Mouse (Mus musculus) forebrain, postnatal 0 days (tissue): ENCODE results near the gene Snx30. TPM values are rescaled to one million over a fixed set of nuclear protein-coding genes. Genes with fewer than 3 reads are reported as not detected.

Experiments
- ATAC-seq: fragments of 200-750 bp; cut with Nextera tagmentation; 2 replicates; pipeline ENCODE4 v1.8.0; 2017; ENCODE audit warnings: mild to moderate bottlenecking, moderate library complexity
- DNase-seq: peaks from one replicate; pipeline ENCODE4 v3.0.0-alpha.2; 2015
- H3K27ac ChIP-seq: fragments of 300-500 bp; sonication (generic); 2 replicates; pipeline ENCODE4 v1.5.1; 2014; ENCODE audit warnings: low read depth, mild to moderate bottlenecking, antibody characterized with exemption, low read length, moderate library complexity, mixed read lengths
- H3K27me3 ChIP-seq: fragments of 300-500 bp; sonication (generic); 2 replicates; pipeline ENCODE4 v1.6.1; 2014; ENCODE audit warnings: mild to moderate bottlenecking, low read length, mixed read lengths; ENCODE audit not compliant: insufficient read depth
- H3K36me3 ChIP-seq: fragments of 300-500 bp; sonication (generic); 2 replicates; pipeline ENCODE4 v1.6.1; 2014; ENCODE audit warnings: mild to moderate bottlenecking, moderate library complexity; ENCODE audit not compliant: insufficient read depth
- H3K4me1 ChIP-seq: fragments of 300-500 bp; sonication (generic); 2 replicates; pipeline ENCODE4 v1.6.1; 2014; ENCODE audit warnings: antibody characterized with exemption; ENCODE audit not compliant: insufficient read depth
- H3K4me2 ChIP-seq: fragments of 300-500 bp; sonication (generic); 2 replicates; pipeline ENCODE4 v1.6.1; 2014; ENCODE audit warnings: low read depth, mild to moderate bottlenecking, moderate library complexity
- H3K4me3 ChIP-seq: fragments of 300-500 bp; sonication (generic); 2 replicates; pipeline ENCODE4 v1.5.1; 2014; ENCODE audit warnings: low read depth, low read length, mixed read lengths
- H3K9ac ChIP-seq: fragments of 300-500 bp; sonication (generic); 2 replicates; pipeline ENCODE4 v1.6.1; 2014; ENCODE audit warnings: mild to moderate bottlenecking
- H3K9me3 ChIP-seq: fragments of 300-500 bp; sonication (generic); 2 replicates; pipeline ENCODE4 v1.6.1; 2016; ENCODE audit warnings: low read length
- CTCF ChIP-seq: sonication (generic); IDR thresholded peaks from 2 replicates; pipeline ENCODE4 v1.5.1; 2016; ENCODE audit warnings: antibody characterized with exemption, control low read depth, low read depth
- WGBS: fragments of 180-500 bp; shearing (Covaris S2); extraction: QIAGEN DNeasy Blood & Tissue Kit; methylation state at CpG from one replicate; pipeline ENCODE4 v1.1.7; 2014; 5-methylcytosine and 5-hydroxymethylcytosine counted together
- polyA plus RNA-seq: library from polyadenylated mRNA; unstranded; fragments of >200 nt; fragmentation: Nextera tagmentation; extraction: Ambion mirVana; gene quantifications from 2 replicates; pipeline ENCODE4 v1.2.1, GENCODE M21; 2015
- total RNA-seq: library from RNA; depleted of rRNA; stranded (reverse); fragments of >200 nt; gene quantifications from 2 replicates; pipeline ENCODE4 v1.2.3, GENCODE M21; 2014

Snx30 gene
- total and polyA plus RNA-seq, 2 experiments from 2014 or later: 16.9 to 31.4 TPM

- no peak overlapping the region for H3K4me3 ChIP-seq
- H3K9me3 ChIP-seq: no peaks in the 10 kb centered on the region
- ATAC-seq: no peak
- TF ChIP-seq CTCF: no peak
- H3K27me3 ChIP-seq: no peaks in the 10 kb centered on the region
- H3K27ac ChIP-seq: no peak overlapping the region
- H3K36me3 ChIP-seq: peaks cover 5% of the 10 kb centered on the region
- no peak overlapping the region for H3K9ac ChIP-seq
- DNase-seq: no peak
- no peaks in the 10 kb centered on the region for H3K4me1 ChIP-seq
- no peak overlapping the region for H3K4me2 ChIP-seq
- 92% methylated on average over 8 of the region's 8 CpGs for WGBS
Observed at GRCm38 (mm10) chr4:59878595-59878994, 73.0 kb downstream of the Snx30 start.

DNA sequence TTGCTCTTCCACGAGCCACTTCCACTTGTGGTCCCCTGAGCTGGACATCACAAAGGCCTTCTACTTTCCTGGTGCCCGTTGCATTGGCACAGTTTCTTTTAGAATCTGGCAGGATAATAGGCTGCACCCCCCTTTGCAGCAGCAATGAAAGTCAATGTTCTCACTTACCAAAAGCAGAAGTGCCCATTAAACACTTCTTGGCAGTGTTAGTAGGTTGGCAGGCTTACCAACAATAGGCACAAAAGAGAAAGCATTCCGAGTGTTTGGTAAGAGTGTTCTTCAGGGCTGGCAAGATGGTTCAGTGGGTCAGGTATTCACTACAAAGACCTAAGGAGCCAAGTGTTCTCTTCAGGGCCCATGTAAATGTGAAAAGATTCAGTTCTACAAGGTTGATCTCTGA is 73.8 kb downstream of the Snx30 start:
- H3K27ac ChIP-seq: no peak overlapping the region
- H3K27me3 ChIP-seq: no peaks in the 10 kb centered on the region
- no peak overlapping the region for H3K4me3 ChIP-seq
- WGBS: 34% methylated on average over 3 of the region's 3 CpGs
- no peak overlapping the region for H3K9ac ChIP-seq
- no peaks in the 10 kb centered on the region for H3K9me3 ChIP-seq
- peaks cover 5% of the 10 kb centered on the region for H3K36me3 ChIP-seq
- ATAC-seq (no peak), DNase-seq (peak; percentile 29)
- TF ChIP-seq CTCF: no peak
- no peak overlapping the region for H3K4me2 ChIP-seq
- no peaks in the 10 kb centered on the region for H3K4me1 ChIP-seq

DNA sequence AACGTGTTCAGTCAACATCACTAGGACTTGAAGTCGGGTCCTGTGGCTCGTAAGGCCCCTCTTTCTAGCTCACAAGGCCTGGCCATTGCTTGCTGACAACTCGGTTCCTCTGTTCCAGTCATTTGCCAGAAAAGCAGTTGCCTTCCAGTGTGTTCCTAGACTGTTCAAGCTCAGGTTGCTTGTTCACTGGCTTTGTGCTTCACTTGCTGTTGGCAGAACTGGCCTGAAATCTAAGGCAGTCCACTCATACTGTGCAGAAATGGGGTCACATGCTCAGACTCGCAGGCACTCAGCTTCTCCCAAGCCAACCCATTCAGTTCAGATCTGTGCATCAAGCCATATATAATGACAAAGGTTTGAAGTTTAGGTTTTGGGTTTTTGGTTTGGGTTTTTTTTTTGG is 75.1 kb downstream of the Snx30 start:
- Histone ChIP-seq H3K9ac (no peak overlapping the region), H3K9me3 (no peaks in the 10 kb centered on the region), H3K4me2 (no peak overlapping the region), H3K27me3 (no peaks in the 10 kb centered on the region), H3K4me3 (no peak overlapping the region), H3K27ac (no peak overlapping the region), H3K4me1 (no peaks in the 10 kb centered on the region), H3K36me3 (peaks cover 16% of the 10 kb centered on the region)
- DNase-seq (no peak), ATAC-seq (no peak)
- no peak for TF ChIP-seq CTCF
- 90% methylated on average over 5 of the region's 5 CpGs for WGBS

- no peaks in the 10 kb centered on the region for H3K4me1 ChIP-seq
- H3K27ac ChIP-seq: no peak overlapping the region
- no peak overlapping the region for H3K9ac ChIP-seq
- no peaks in the 10 kb centered on the region for H3K27me3 ChIP-seq
- 83% methylated on average over 2 of the region's 2 CpGs for WGBS
- no peak overlapping the region for H3K4me3 ChIP-seq
- no peaks in the 10 kb centered on the region for H3K9me3 ChIP-seq
- peaks cover 20% of the 10 kb centered on the region for H3K36me3 ChIP-seq
- no peak for DNase-seq
- no peak for TF ChIP-seq CTCF
- no peak overlapping the region for H3K4me2 ChIP-seq
- no peak for ATAC-seq
Observed at GRCm38 (mm10) chr4:59881210-59881609, 75.6 kb downstream of the Snx30 start.

GRCm38 (mm10) chr4:59884136-59884696 is 78.6 kb downstream of the Snx30 start:
- Histone ChIP-seq H3K4me3 (no peak overlapping the region), H3K9me3 (no peaks in the 10 kb centered on the region), H3K4me1 (no peaks in the 10 kb centered on the region), H3K27me3 (no peaks in the 10 kb centered on the region), H3K9ac (no peak overlapping the region), H3K36me3 (peaks cover 25% of the 10 kb centered on the region), H3K4me2 (no peak overlapping the region), H3K27ac (no peak overlapping the region)
- TF ChIP-seq CTCF: no peak
- no peak for ATAC-seq
- no peak for DNase-seq
- WGBS: 84% methylated on average over 6 of the region's 6 CpGs

DNA sequence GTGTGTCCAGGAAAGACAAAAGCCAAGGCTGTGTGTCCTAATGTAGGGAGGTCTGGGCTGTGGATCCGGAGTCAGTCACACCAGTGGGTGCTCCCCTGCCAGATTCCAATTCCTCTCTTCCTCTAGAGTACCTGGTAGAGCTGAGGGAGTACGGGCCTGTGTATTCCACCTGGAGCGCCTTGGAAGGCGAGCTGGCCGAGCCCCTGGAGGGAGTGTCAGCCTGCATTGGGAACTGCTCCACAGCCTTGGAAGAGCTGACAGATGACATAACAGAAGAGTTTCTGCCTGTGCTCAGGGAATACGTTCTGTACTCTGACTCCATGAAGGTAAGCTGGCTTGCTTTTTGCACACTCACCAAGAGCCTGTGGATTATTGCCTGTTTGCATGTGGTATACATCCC is 80.6 kb downstream of the Snx30 start:
- no peak for TF ChIP-seq CTCF
- no peak for DNase-seq
- no peak overlapping the region for H3K9ac ChIP-seq
- no peak overlapping the region for H3K27ac ChIP-seq
- H3K4me2 ChIP-seq: no peak overlapping the region
- H3K27me3 ChIP-seq: no peaks in the 10 kb centered on the region
- 92% methylated on average over 6 of the region's 6 CpGs for WGBS
- ATAC-seq: no peak
- H3K36me3 ChIP-seq: peaks cover 30% of the 10 kb centered on the region
- H3K4me1 ChIP-seq: no peaks in the 10 kb centered on the region
- H3K9me3 ChIP-seq: no peaks in the 10 kb centered on the region
- no peak overlapping the region for H3K4me3 ChIP-seq

DNA sequence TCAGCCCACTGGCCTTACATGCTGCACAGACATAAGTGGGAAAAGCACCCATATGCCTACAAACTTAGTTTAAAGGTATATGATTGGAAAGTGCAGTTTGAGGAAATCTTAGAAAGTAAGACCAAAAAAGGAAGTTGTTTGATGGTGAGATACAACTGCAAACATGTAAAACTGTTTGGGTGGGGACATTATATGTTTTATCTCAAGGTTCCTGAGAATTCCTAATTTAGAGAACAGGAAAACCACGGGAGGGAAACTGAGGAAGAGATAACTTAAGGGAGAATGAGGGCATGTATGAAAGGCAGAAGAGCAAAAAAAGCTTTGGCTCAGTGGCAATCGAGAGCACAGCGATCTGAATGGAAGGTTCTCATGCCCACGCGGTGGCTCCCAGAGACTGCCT is 81.4 kb downstream of the Snx30 start:
- no peak for ATAC-seq
- peaks cover 29% of the 10 kb centered on the region for H3K36me3 ChIP-seq
- 96% methylated on average over 5 of the region's 5 CpGs for WGBS
- no peak overlapping the region for H3K9ac ChIP-seq
- DNase-seq: no peak
- no peak overlapping the region for H3K4me3 ChIP-seq
- no peaks in the 10 kb centered on the region for H3K4me1 ChIP-seq
- no peak for TF ChIP-seq CTCF
- H3K27ac ChIP-seq: no peak overlapping the region
- H3K4me2 ChIP-seq: no peak overlapping the region
- H3K9me3 ChIP-seq: no peaks in the 10 kb centered on the region
- H3K27me3 ChIP-seq: no peaks in the 10 kb centered on the region
